Mouse (Mus musculus): ENCODE measurements at regions not wholly inside any gene's neighbourhood (a gene's known extent, or its start where the extent isn't known, plus 50 kb on each side); places are given as distances from the start of the nearest gene placed in this dataset.
A peak's percentile ranks its signal among the peaks of the same experiment; 100 is the strongest.
"Not testable (repeated sequence)": the region's sequence is repeated elsewhere in the genome, so short reads cannot be mapped to it uniquely, and the experiment has no call there.

DNA sequence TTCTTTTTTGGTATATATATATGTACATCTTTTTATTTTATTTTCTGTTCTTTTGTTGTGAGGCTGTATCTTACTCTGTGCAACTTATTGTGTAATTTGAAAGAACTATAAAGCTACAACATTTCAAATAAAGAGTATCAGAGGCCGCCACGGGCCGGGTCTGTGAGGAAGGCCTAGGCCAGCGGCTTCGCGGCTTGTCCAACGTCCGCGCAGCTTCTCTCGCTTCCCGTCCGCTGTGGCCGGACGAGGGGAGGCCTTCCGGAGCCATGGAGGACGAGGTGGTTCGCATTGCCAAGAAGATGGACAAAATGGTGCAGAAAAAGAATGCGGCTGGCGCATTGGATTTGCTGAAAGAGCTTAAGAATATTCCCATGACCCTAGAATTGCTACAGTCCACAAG, 167.4 kb downstream of the Kif21a start:
- not testable (repeated sequence) for H3K4me2 ChIP-seq; H3K9ac ChIP-seq (ENCODE audit: low read depth, low read length); H3K9me3 ChIP-seq (ENCODE audit: control insufficient read depth, low read length); H3K4me3 ChIP-seq (ENCODE audit: low read depth, low read length); ATAC-seq (replicated peaks; ENCODE audit: low FRiP score); H3K27me3 ChIP-seq (replicated peaks; ENCODE audit: control insufficient read depth, insufficient read depth, low read length); H3K4me1 ChIP-seq (replicated peaks; ENCODE audit: control insufficient read depth, insufficient read depth, low read length); DNase-seq (ENCODE audit: low spot score); H3K36me3 ChIP-seq (ENCODE audit: control insufficient read depth, insufficient read depth, low read length); H3K27ac ChIP-seq (ENCODE audit: low read depth, low read length)
- 93% methylated on average over 19 of the region's 19 CpGs for whole genome bisulfite sequencing

DNA sequence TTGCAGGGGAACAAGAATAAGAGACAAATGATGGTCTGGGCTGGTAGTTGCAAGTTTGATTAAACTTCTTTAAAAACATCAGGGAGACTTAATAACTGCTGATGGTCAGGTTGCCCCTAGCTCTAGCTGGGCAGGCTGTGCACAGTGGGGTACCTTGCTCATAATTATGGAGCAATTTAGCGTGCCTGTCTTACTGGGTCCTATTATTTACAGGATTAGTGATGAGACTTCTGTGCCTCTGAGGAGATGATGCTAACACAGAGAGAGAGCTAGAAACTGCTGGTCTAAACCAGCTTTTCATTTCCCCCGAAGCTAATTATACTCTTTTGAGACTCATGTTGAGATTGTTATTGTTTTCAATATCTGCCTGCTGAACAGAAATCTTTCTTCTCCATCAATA, 180.3 kb downstream of the Kif21a start:
- ATAC-seq (replicated peaks; ENCODE audit: low FRiP score): no peak
- 72% methylated on average over 2 of the region's 2 CpGs for WGBS
- H3K4me3 ChIP-seq (ENCODE audit: low read depth, low read length): no peak overlapping the region

DNA sequence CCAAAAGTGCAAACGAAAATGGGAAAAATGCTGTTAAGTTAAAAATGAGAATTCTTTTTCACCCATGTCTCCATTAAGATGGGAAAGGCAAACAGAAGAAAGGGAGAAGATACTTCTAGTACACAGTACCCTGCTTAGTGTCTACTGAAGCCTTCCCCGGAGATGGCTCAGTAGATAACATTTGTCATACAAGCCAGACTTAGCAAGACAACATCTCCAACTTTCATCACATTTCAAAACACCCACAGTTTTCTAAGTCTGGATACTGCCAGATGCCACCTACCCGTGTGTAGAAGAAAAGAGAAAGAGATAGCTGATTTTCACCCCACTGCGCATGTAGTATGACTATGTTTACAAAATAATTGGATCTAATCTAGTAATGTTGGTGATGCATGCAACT, 174.5 kb upstream of the Cpne8 start:
- H3K4me3 ChIP-seq (ENCODE audit: low read depth, low read length); ATAC-seq (replicated peaks; ENCODE audit: low FRiP score); H3K27me3 ChIP-seq (replicated peaks; ENCODE audit: control insufficient read depth, insufficient read depth, low read length); H3K9me3 ChIP-seq (ENCODE audit: control insufficient read depth, low read length); H3K27ac ChIP-seq (ENCODE audit: low read depth, low read length); H3K36me3 ChIP-seq (ENCODE audit: control insufficient read depth, insufficient read depth, low read length); DNase-seq (ENCODE audit: low spot score); H3K4me2 ChIP-seq; H3K4me1 ChIP-seq (replicated peaks; ENCODE audit: control insufficient read depth, insufficient read depth, low read length); H3K9ac ChIP-seq (ENCODE audit: low read depth, low read length): not testable (repeated sequence)
- 77% methylated on average over 1 of the region's 4 CpGs for WGBS

More for the DNA sequence above, 180.3 kb downstream of the Kif21a start:
- Histone ChIP-seq H3K4me2 (no peak overlapping the region), H3K36me3 (ENCODE audit: control insufficient read depth, insufficient read depth, low read length) (no peaks in the 10 kb centered on the region), H3K9me3 (ENCODE audit: control insufficient read depth, low read length) (no peaks in the 10 kb centered on the region), H3K27ac (ENCODE audit: low read depth, low read length) (no peak overlapping the region), H3K27me3 (replicated peaks; ENCODE audit: control insufficient read depth, insufficient read depth, low read length) (no peaks in the 10 kb centered on the region), H3K4me1 (replicated peaks; ENCODE audit: control insufficient read depth, insufficient read depth, low read length) (no peaks in the 10 kb centered on the region), H3K9ac (ENCODE audit: low read depth, low read length) (no peak overlapping the region)
- DNase-seq (ENCODE audit: low spot score): no peak

DNA sequence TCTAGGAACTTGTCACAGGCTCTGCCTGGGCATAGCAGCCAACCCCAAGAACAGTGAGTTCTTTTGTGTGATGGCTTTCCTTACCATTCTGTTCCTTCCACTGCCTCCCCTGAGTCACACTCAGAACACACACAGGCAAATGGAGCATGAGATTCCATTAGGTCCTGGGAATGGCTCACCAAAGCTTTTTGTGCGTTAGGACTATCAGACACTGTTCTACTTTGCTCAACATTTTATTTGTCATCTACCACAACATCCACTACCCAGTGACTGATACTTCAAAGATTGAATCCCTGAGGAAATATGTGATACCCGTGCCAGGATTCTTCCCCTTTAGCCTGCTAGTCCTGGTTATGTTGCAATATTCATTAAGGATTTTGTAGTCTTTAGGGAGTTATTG, 172.8 kb upstream of the Cpne8 start:
- Histone ChIP-seq H3K4me1 (replicated peaks; ENCODE audit: control insufficient read depth, insufficient read depth, low read length) (no peaks in the 10 kb centered on the region), H3K9me3 (ENCODE audit: control insufficient read depth, low read length) (no peaks in the 10 kb centered on the region), H3K4me2 (no peak overlapping the region), H3K36me3 (ENCODE audit: control insufficient read depth, insufficient read depth, low read length) (no peaks in the 10 kb centered on the region), H3K27ac (ENCODE audit: low read depth, low read length) (no peak overlapping the region), H3K27me3 (replicated peaks; ENCODE audit: control insufficient read depth, insufficient read depth, low read length) (no peaks in the 10 kb centered on the region), H3K4me3 (ENCODE audit: low read depth, low read length) (no peak overlapping the region), H3K9ac (ENCODE audit: low read depth, low read length) (no peak overlapping the region)
- 78% methylated on average over 2 of the region's 2 CpGs for WGBS
- ATAC-seq (replicated peaks; ENCODE audit: low FRiP score): no peak
- DNase-seq (ENCODE audit: low spot score): no peak

DNA sequence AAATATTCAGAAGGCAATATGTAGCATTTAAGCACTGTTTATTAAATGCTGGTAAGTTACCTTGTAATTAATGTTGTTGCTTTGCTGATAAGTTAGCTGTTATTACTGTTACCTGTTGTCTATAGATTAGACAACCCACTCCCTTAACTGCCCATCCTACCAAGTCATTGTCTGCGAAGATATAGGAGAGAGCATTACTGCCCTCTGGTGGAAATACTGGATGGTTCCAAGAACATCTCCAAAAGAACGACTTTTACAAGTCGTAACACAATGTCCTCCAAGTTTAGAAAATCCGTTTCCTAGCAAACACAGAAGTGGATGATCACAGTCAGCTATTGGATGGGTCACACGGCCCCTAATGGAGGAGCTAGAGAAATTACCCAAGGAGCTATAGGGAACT, 162.2 kb upstream of the Cpne8 start:
- Histone ChIP-seq H3K4me3 (ENCODE audit: low read depth, low read length) (no peak overlapping the region), H3K9ac (ENCODE audit: low read depth, low read length) (no peak overlapping the region), H3K9me3 (ENCODE audit: control insufficient read depth, low read length) (no peaks in the 10 kb centered on the region), H3K4me2 (no peak overlapping the region), H3K27me3 (replicated peaks; ENCODE audit: control insufficient read depth, insufficient read depth, low read length) (no peaks in the 10 kb centered on the region), H3K36me3 (ENCODE audit: control insufficient read depth, insufficient read depth, low read length) (no peaks in the 10 kb centered on the region), H3K27ac (ENCODE audit: low read depth, low read length) (no peak overlapping the region), H3K4me1 (replicated peaks; ENCODE audit: control insufficient read depth, insufficient read depth, low read length) (no peaks in the 10 kb centered on the region)
- no peak for DNase-seq (ENCODE audit: low spot score)
- 38% methylated on average over 5 of the region's 5 CpGs for WGBS
- ATAC-seq (replicated peaks; ENCODE audit: low FRiP score): peak; percentile 57; the same call in 1 of the 2 replicates

DNA sequence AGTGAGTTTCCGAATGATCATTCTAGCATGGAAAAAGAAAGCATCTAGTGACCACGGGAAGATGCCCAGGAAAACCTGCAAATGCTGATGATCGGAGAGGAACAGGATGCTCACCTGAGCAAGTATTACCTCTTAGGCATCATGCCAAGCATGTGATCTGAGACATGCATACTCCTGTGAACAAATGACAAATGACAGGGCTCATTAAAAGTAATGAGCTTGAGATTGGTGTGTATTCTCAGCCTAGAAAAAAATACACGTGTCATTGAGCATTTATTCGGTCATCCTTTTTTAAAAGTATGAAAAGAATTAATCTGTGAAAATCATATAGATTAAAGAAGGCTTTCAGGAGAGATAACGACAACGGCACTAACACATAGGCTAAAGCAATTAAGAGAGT, 156.4 kb upstream of the Cpne8 start:
- H3K27ac ChIP-seq (ENCODE audit: low read depth, low read length): no peak overlapping the region
- H3K4me2 ChIP-seq: no peak overlapping the region
- no peaks in the 10 kb centered on the region for H3K27me3 ChIP-seq (replicated peaks; ENCODE audit: control insufficient read depth, insufficient read depth, low read length)
- ATAC-seq (replicated peaks; ENCODE audit: low FRiP score): no peak
- no peak overlapping the region for H3K9ac ChIP-seq (ENCODE audit: low read depth, low read length)
- no peak for DNase-seq (ENCODE audit: low spot score)
- no peaks in the 10 kb centered on the region for H3K4me1 ChIP-seq (replicated peaks; ENCODE audit: control insufficient read depth, insufficient read depth, low read length)
- WGBS: 82% methylated on average over 7 of the region's 7 CpGs
- no peak overlapping the region for H3K4me3 ChIP-seq (ENCODE audit: low read depth, low read length)
- H3K9me3 ChIP-seq (ENCODE audit: control insufficient read depth, low read length): no peaks in the 10 kb centered on the region; the same call in 1 of the 2 replicates
- H3K36me3 ChIP-seq (ENCODE audit: control insufficient read depth, insufficient read depth, low read length): no peaks in the 10 kb centered on the region

DNA sequence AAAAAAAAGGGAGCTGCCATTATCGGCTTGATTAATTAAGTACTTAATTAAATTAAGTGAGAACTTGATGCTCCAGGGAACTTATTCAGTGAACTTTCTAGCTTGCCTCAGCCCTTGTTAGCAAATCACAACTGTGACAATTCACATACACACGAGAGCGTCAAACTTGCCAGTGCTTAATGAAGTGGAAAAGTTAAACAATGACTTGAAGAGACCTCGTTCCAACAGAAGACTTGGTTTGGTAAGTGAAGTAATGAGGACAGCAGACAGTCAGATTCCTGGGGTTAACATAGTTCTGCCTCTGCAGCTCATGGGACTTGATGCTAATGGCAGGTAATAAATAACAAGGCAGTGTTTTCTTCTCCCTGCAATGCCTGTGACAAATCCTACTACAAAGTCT, 148.6 kb upstream of the Cpne8 start:
- ATAC-seq (replicated peaks; ENCODE audit: low FRiP score): no peak
- 55% methylated on average over 4 of the region's 4 CpGs for WGBS
- no peak overlapping the region for H3K4me2 ChIP-seq
- no peaks in the 10 kb centered on the region for H3K27me3 ChIP-seq (replicated peaks; ENCODE audit: control insufficient read depth, insufficient read depth, low read length)
- H3K4me1 ChIP-seq (replicated peaks; ENCODE audit: control insufficient read depth, insufficient read depth, low read length): no peaks in the 10 kb centered on the region
- no peak overlapping the region for H3K4me3 ChIP-seq (ENCODE audit: low read depth, low read length)
- H3K27ac ChIP-seq (ENCODE audit: low read depth, low read length): no peak overlapping the region
- no peak for DNase-seq (ENCODE audit: low spot score)
- no peak overlapping the region for H3K9ac ChIP-seq (ENCODE audit: low read depth, low read length)
- no peaks in the 10 kb centered on the region; the same call in 1 of the 2 replicates for H3K9me3 ChIP-seq (ENCODE audit: control insufficient read depth, low read length)
- no peaks in the 10 kb centered on the region for H3K36me3 ChIP-seq (ENCODE audit: control insufficient read depth, insufficient read depth, low read length)

DNA sequence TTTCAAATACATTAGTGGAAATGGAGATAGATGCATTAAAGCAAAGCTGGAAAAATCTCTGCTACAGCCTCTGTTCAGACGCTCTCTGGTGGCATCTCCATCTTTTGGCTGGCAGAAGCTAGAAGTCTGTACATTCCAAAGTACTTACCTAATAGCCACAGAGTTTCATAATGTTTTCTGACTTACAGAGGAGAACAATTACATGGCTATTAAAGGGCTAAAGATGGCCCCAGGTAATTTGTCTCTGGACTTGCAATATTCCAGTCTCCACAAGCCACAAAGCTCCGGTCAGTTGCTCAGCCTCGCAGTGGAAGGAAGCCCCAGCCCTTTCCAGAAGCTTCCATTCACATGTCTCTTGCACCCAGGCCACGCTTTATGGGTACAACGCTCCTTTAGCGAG, 143.1 kb upstream of the Cpne8 start:
- DNase-seq (ENCODE audit: low spot score): no peak
- Histone ChIP-seq H3K4me3 (ENCODE audit: low read depth, low read length) (no peak overlapping the region), H3K4me1 (replicated peaks; ENCODE audit: control insufficient read depth, insufficient read depth, low read length) (no peaks in the 10 kb centered on the region), H3K36me3 (ENCODE audit: control insufficient read depth, insufficient read depth, low read length) (no peaks in the 10 kb centered on the region), H3K9me3 (ENCODE audit: control insufficient read depth, low read length) (no peaks in the 10 kb centered on the region), H3K27me3 (replicated peaks; ENCODE audit: control insufficient read depth, insufficient read depth, low read length) (no peaks in the 10 kb centered on the region), H3K27ac (ENCODE audit: low read depth, low read length) (no peak overlapping the region), H3K4me2 (no peak overlapping the region), H3K9ac (ENCODE audit: low read depth, low read length) (no peak overlapping the region)
- ATAC-seq (replicated peaks; ENCODE audit: low FRiP score): no peak
- WGBS: 79% methylated on average over 6 of the region's 6 CpGs

DNA sequence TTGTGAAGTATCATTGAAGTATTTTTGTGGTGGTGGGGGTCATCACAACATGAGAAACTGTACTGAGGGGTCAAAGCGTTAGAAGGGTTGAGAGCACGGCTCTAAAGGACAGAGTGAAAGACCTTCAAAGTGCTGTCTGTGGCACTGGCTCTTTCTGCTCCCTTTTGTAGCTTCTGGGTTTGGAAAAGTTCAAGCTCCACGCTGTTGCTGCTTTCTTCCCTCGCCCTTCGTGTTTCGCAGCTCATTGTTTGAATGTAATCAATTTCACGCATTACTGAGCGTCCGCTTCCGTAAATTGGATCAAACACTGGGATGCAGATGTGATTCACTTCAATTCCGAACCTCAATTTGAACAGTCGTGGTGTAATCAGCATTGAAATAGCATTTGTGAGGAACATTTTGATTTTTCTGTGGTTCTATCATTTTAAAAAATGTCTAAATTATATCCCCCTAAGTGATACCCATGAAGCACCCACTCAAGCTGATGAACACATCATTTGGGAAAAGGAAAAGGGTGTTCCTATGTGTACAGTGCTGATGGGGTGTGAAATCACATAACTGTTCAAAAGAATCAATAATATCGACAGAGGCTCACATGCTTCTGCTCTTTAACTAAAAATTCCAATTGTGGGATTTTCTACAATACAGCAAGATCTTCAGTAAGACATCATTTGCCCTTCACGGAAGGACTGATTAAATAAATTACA, 140.9 kb upstream of the Cpne8 start:
- ATAC-seq (replicated peaks; ENCODE audit: low FRiP score): no peak
- Histone ChIP-seq H3K27ac (ENCODE audit: low read depth, low read length) (no peak overlapping the region), H3K9me3 (ENCODE audit: control insufficient read depth, low read length) (no peaks in the 10 kb centered on the region), H3K9ac (ENCODE audit: low read depth, low read length) (no peak overlapping the region), H3K36me3 (ENCODE audit: control insufficient read depth, insufficient read depth, low read length) (no peaks in the 10 kb centered on the region), H3K4me1 (replicated peaks; ENCODE audit: control insufficient read depth, insufficient read depth, low read length) (no peaks in the 10 kb centered on the region), H3K27me3 (replicated peaks; ENCODE audit: control insufficient read depth, insufficient read depth, low read length) (no peaks in the 10 kb centered on the region), H3K4me3 (ENCODE audit: low read depth, low read length) (no peak overlapping the region), H3K4me2 (no peak overlapping the region)
- WGBS: 84% methylated on average over 14 of the region's 14 CpGs
- no peak for DNase-seq (ENCODE audit: low spot score)

All from liver, embryonic 11.5 days (tissue).